Mouse (Mus musculus) thymus, adult 2 months (tissue): ENCODE results near the gene Samd8.

Source experiments
- CTCF ChIP-seq: fragments of 200-500 bp; IDR thresholded peaks from 2 replicates; pipeline ENCODE4 v1.5.1; 2012; ENCODE audit warnings: mild to moderate bottlenecking, control low read depth, low read length, moderate library complexity, borderline replicate concordance; ENCODE audit not compliant: control insufficient read depth, poor library complexity, insufficient read depth; ENCODE audit errors: extremely low read depth
- POLR2A ChIP-seq: fragments of 200-500 bp; IDR thresholded peaks from 2 replicates; pipeline ENCODE4 v1.6.1; 2012; ENCODE audit warnings: mild to moderate bottlenecking, low read length, control low read depth, moderate library complexity; ENCODE audit not compliant: control insufficient read depth, poor library complexity, insufficient read depth; ENCODE audit errors: extremely low read depth

DNA sequence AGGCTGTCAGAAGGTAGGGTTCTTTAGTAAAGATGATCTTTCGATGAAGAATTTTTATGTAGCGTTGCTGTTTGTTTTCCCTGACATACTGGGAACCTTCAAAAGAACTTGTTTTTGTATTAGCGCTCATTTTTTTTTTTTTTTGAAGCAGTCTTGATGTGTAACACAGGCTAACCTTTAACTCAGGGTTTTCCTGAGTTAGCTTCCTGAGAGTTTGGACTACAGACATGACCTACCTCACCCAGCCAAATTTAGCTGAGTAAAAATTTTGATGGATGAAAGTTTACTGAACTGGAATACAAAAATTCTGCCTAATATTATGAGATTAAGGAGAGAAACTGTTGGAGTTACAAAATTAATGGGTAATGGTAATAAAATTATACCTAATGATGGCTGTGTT, 2.1 kb downstream of the Samd8 start:
- TF ChIP-seq POLR2A: no peak
- TF ChIP-seq CTCF: no peak
